Mouse (Mus musculus): Measurements from ENCODE around the gene Gnb5.

- TF ChIP-seq CTCF (conservative IDR thresholded peaks at IDR 0.05; ENCODE audit: low read length) (no peak), NANOG (IDR thresholded peaks at IDR 0.05; ENCODE audit: borderline replicate concordance, low read length) (no peak), POU5F1 (IDR thresholded peaks at IDR 0.05; ENCODE audit: borderline replicate concordance, low read length) (no peak)
These were observed 2.5 kb downstream of the Gnb5 start for GRCm38 (mm10) chr9:75308621-75309020.

Data from E14TG2a.4 (cell line).